ENCODE assay signal across 8 mouse cellular contexts in the genomic region with DNA sequence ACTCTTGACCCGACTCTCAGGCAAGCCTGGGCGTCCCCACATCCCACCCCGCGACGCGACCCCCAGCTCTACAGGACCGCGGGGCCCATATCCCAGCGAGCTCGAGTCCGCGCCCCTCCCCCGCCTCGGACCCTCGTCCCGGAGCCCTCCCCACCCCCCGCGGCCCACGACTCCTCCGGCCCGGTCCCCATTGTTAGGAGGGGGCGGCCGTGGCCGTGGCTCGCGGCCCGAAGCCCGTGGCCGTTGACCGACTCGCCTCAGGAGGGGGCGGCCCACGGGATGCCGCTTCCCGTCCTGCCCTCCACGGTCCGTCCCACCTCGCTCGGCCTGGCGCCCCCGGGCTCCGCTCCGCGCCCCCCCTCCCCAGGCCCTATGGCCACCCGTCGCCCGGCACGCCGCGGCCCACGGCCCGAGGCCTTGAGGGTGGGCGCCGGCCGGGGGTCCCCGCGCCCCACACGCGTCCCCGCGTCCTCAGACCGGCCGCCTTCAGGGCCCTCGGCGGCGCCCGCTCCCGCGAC. TPM values are rescaled to one million over a fixed set of nuclear protein-coding genes. Genes with fewer than 3 reads are reported as not detected.
DNase-seq lines count a peak whose midpoint lies in the region; ATAC-seq and TF ChIP-seq lines count a peak whose summit lies in the region.

Gene Kansl1 (minus strand): TSS at position 111 of the 518 bp plus-strand sequence.

- peak; percentile 78 for ATAC-seq in kidney, embryonic 14.5 days (ENCODE audit: low FRiP score, low TSS enrichment)

- H3K27ac ChIP-seq in kidney, embryonic 14.5 days (ENCODE audit: low read depth, low read length) = peak within 1 kb of the TSS; percentile 47; the same call in 1 of the 2 replicates

- no peak for DNase-seq in kidney, adult 9 months
- DNase-seq in NIH3T3 (ENCODE audit: low read depth) = peak; percentile 55
- peak; percentile 60 for DNase-seq in embryo, embryonic 10.5 days (ENCODE audit: low spot score)
- no peak for DNase-seq in gonadal fat pad, adult 2 months (ENCODE audit: low read depth)
- DNase-seq in kidney, postnatal 10 days = peak; percentile 67
- no peak for DNase-seq in lung, adult 2 months
- DNase-seq in right cerebral cortex, postnatal 4 days = peak; percentile 39

- H3K4me1 ChIP-seq in kidney, embryonic 14.5 days (ENCODE audit: control insufficient read depth, insufficient read depth, low read length) = no peaks in the 10 kb centered on the region
- H3K4me1 ChIP-seq in lung, adult 2 months (ENCODE audit: control insufficient read depth, insufficient read depth, low read length) = no peaks in the 10 kb centered on the region; the same call in 1 of the 2 replicates

- under 1% methylated on average over 56 of the region's 69 CpGs for WGBS in kidney, embryonic 14.5 days
- WGBS in lung, adult 2 months = under 1% methylated on average over 66 of the region's 69 CpGs

- TF ChIP-seq POLR2A in lung, adult 2 months (IDR thresholded peaks at IDR 0.05; ENCODE audit: borderline replicate concordance, extremely low read depth, low read depth, low read length) = no peak

- peak within 1 kb of the TSS; percentile 67 for H3K4me2 ChIP-seq in kidney, embryonic 14.5 days (replicated peaks; ENCODE audit: low read depth, low read length)

- H3K9me3 ChIP-seq in kidney, embryonic 14.5 days (ENCODE audit: control insufficient read depth, low read length) = no peaks in the 10 kb centered on the region

- peak within 1 kb of the TSS; percentile 97 for H3K4me3 ChIP-seq in kidney, embryonic 14.5 days (ENCODE audit: low read length)
- peak within 1 kb of the TSS; percentile 74 for H3K4me3 ChIP-seq in lung, adult 2 months (replicated peaks; ENCODE audit: extremely low read depth, low read depth, low read length)

- H3K27me3 ChIP-seq in kidney, embryonic 14.5 days (ENCODE audit: control insufficient read depth, insufficient read depth, low read length) = no peaks in the 10 kb centered on the region

- H3K9ac ChIP-seq in kidney, embryonic 14.5 days (ENCODE audit: low read depth, low read length) = peak within 1 kb of the TSS; percentile 97

- no peak for TF ChIP-seq CTCF in lung, adult 2 months (IDR thresholded peaks at IDR 0.05; ENCODE audit: insufficient read depth, low read length)

- H3K36me3 ChIP-seq in kidney, embryonic 14.5 days (ENCODE audit: control insufficient read depth, insufficient read depth, low read length) = peaks cover 9% of the 10 kb centered on the region; the same call in 1 of the 2 replicates

RNA-seq across cellular contexts. Expression of gene Kansl1, which starts in this region (rescaled TPM):
- polyA plus RNA-seq in kidney, embryonic 14.5 days (2014; fragmentation: Nextera tagmentation; extraction: Ambion mirVana) = 20.3 and 29.9 TPM in 2 replicates
- 58.3 and 61.1 TPM in 2 replicates for polyA plus RNA-seq in gonadal fat pad, adult 2 months (2012; rRNA removed)
- polyA plus RNA-seq in lung, adult 2 months (2012; rRNA removed) = 86.2 and 93.7 TPM in 2 replicates

Comparison
In these comparisons a context has a peak if more than half of its experiments do, and no peak if none do; other contexts are left out.
1. DNase-seq: peak in NIH3T3 (single experiment), embryo, embryonic 10.5 days (single experiment), kidney, postnatal 10 days (single experiment) and right cerebral cortex, postnatal 4 days (single experiment); none in kidney, adult 9 months (single experiment), gonadal fat pad, adult 2 months (single experiment) and lung, adult 2 months (single experiment).